Mouse (Mus musculus) erythroblast, embryonic 14.5 days (primary cell): ENCODE measurements around the gene Vav1. TPM values are rescaled to one million over a fixed set of nuclear protein-coding genes. Genes with fewer than 3 reads are reported as not detected.
"Not testable (repeated sequence)": the region's sequence is repeated elsewhere in the genome, so short reads cannot be mapped to it uniquely, and the experiment has no call there.

Experiments
- H3K27me3 ChIP-seq: 2 replicates; pipeline ENCODE4 v1.6.1; 2012; ENCODE audit warnings: inconsistent platforms; ENCODE audit not compliant: control insufficient read depth
- H3K36me3 ChIP-seq: 2 replicates; pipeline ENCODE4 v1.6.1; 2012; ENCODE audit warnings: mild to moderate bottlenecking, inconsistent platforms; ENCODE audit not compliant: control insufficient read depth
- H3K4me1 ChIP-seq: 2 replicates; pipeline ENCODE4 v1.6.1; 2012; ENCODE audit warnings: inconsistent platforms; ENCODE audit not compliant: control insufficient read depth
- H3K4me3 ChIP-seq: replicated peaks from 2 replicates; pipeline ENCODE3; 2012; ENCODE audit warnings: moderate library complexity, mild to moderate bottlenecking, inconsistent platforms
- H3K9me3 ChIP-seq: 2 replicates; pipeline ENCODE4 v1.6.1; 2012; ENCODE audit warnings: low read length, inconsistent platforms, mixed read lengths; ENCODE audit not compliant: control insufficient read depth
- GATA1 ChIP-seq: IDR thresholded peaks from 2 replicates; pipeline ENCODE4 v1.6.1; 2012; ENCODE audit warnings: low read length, inconsistent platforms, mixed read lengths
- TAL1 ChIP-seq: IDR thresholded peaks from 3 replicates; pipeline ENCODE4 v1.6.1; 2012; ENCODE audit warnings: low read length, inconsistent platforms, mixed read lengths
- polyA plus RNA-seq: library from polyadenylated mRNA; stranded (reverse); fragments of >175 nt; gene quantifications from 2 replicates; pipeline ENCODE4 v1.2.3, GENCODE M21; 2012

Vav1 gene
- polyA plus RNA-seq, 1 experiment: 0.18 TPM

DNA sequence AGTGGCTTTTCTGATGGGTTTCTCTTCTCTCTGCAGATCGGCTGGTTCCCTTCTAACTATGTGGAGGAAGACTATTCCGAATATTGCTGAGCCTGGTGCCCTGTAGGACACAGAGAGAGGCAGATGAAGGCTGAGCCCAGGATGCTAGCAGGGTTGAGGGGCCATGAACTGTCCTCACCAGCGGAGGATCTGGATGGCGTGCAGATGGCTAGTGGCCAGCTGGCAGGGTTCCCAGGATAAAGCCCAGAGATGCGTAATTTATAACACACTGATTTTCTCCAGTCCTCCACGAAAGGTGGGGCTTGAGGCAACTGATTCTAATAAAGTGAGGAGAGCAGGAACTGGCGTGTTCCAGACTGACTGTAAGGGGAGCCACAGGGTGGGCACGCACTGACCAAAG lies 48.7 kb downstream of the Vav1 start:
- Histone ChIP-seq H3K4me1 (no peaks in the 10 kb centered on the region), H3K27me3 (no peaks in the 10 kb centered on the region), H3K9me3 (no peaks in the 10 kb centered on the region), H3K4me3 (no peak overlapping the region), H3K36me3 (no peaks in the 10 kb centered on the region)
- TF ChIP-seq TAL1 (no peak), GATA1 (no peak)

DNA sequence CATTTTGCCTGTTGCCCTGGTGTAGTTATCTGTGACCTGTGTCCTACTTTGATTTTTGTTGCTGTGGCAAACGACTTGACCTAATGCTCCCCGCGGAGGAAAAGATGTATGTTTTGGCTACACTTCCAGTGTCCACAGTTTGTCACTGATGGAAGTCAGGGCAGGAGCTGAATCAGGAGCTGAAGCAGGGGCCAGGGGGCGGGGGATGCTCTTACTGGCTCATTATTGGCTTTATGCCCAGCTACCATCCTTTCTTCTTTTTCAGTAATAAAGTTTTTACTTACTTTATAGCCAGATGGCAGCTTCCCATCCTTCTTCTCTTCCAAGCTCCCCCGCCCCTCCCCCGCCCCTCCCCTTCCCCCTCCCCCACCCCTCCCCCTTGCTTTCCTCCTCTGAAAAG lies 50.0 kb downstream of the Vav1 start:
- Histone ChIP-seq H3K4me1 (no peaks in the 10 kb centered on the region), H3K4me3 (no peak overlapping the region), H3K9me3 (no peaks in the 10 kb centered on the region), H3K36me3 (no peaks in the 10 kb centered on the region), H3K27me3 (no peaks in the 10 kb centered on the region)
- TF ChIP-seq GATA1 (no peak), TAL1 (no peak)

- no peaks in the 10 kb centered on the region for H3K27me3 ChIP-seq
- TF ChIP-seq GATA1: no peak
- no peak for TF ChIP-seq TAL1
- H3K4me1 ChIP-seq: peaks cover 7% of the 10 kb centered on the region
Measured at GRCm38 (mm10) chr17:57330993-57331392, 52.1 kb downstream of the Vav1 start.

DNA sequence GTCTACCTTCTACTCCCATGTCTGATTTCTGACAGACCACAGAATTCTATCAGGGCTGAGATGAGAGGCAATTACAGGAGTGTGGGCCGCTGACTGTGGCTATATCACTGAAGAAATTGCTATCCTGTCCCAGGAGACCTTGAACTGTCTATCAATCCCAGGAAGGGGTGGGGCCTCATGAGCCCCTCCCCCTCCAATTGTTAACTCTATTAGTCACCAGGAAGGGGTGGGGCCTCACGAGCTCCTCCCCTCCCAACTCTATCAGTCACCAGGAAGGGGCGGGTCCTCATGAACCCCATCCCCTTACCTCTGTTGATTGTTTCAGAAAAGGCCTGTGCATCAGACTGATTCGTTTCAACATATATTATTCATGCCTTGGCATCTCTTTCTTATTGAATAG lies 53.3 kb downstream of the Vav1 start:
- no peaks in the 10 kb centered on the region for H3K27me3 ChIP-seq
- peaks cover 7% of the 10 kb centered on the region for H3K4me1 ChIP-seq
- H3K9me3 ChIP-seq: no peaks in the 10 kb centered on the region
- no peak overlapping the region for H3K4me3 ChIP-seq
- TF ChIP-seq TAL1: no peak
- TF ChIP-seq GATA1: no peak
- H3K36me3 ChIP-seq: no peaks in the 10 kb centered on the region

More at GRCm38 (mm10) chr17:57330993-57331392, 52.1 kb downstream of the Vav1 start:
- Histone ChIP-seq H3K36me3 (no peaks in the 10 kb centered on the region), H3K9me3 (no peaks in the 10 kb centered on the region), H3K4me3 (no peak overlapping the region)

DNA sequence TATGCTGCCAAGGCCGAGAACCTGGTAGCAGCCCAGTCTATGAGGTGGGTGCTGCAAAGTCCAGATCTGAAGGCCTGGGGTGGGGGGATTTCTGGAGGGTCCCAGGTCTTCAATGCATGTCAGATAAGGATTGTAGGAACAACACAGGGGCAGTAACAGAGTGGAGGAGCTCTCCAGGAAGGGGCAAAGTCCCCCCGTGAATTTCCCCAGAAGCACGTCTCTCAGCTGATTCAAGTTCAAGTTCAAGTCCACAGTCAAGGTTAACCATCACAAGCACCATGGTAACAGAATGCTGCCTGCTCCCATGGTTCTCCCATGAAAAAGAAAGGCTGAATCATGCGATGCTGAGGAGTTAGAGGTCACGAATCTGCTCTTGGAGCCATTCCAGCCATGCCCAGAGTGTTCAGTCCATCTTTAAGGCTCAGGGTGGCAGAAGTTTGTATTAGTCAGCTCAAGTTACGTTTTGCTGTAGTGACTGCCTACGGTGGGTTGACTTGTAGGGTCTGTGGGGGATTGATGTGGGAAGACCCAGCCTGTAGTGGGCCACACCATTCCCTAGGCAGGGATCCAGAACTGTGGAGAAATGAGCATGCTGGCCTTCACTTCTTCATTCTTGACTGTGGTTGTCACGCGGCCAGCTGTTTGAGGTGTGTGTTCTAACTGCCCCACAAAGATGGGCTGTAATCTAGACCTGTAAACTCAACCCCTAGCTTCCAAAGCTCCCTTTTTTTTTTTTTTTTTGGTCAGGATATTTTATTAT lies 55.3 kb downstream of the Vav1 start:
- Histone ChIP-seq H3K9me3 (no peaks in the 10 kb centered on the region), H3K4me1 (peaks cover 7% of the 10 kb centered on the region), H3K36me3 (no peaks in the 10 kb centered on the region), H3K27me3 (no peaks in the 10 kb centered on the region), H3K4me3 (no peak overlapping the region)
- no peak for TF ChIP-seq TAL1
- TF ChIP-seq GATA1: no peak

DNA sequence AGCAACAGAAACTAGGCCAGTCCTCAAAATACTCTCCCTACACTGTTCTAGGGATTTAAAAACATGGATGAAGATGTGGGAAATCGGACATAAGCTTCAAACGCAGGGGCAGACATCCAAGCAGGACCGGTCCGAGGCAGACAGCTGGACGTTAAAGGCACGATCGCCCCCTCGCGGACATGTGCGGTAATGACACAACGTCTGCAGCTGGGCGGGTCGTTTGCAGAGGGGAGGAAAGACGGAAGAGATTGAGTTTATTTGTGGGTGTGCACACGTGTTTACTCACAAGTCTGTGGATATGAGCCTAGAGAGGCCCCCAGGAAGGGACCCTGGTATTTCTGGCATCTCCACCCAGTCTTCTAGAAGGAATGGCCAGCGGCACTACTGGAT lies 55.9 kb downstream of the Vav1 start:
- H3K27me3 ChIP-seq: no peaks in the 10 kb centered on the region
- H3K9me3 ChIP-seq: no peaks in the 10 kb centered on the region
- no peaks in the 10 kb centered on the region for H3K36me3 ChIP-seq
- H3K4me3 ChIP-seq: no peak overlapping the region
- H3K4me1 ChIP-seq: peaks cover 7% of the 10 kb centered on the region
- no peak for TF ChIP-seq GATA1
- no peak for TF ChIP-seq TAL1

DNA sequence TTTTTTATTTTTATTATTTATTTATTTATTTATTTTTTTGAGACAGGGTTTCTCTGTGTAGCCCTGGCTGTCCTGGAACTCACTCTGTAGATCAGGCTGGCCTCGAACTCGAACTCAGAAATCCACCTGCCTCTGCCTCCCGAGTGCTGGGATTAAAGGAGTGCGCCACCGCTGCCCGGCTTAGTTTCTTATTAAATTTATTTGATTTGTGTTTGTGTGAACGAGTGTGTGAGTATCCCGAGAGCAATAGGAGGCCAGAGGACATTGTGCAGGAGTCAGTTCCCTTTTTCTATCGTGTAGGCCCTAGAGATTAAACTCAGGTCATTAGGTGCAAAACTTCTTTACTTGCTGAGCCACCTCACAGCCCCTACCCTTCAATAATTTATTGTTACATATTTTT lies 56.3 kb downstream of the Vav1 start:
- H3K36me3 ChIP-seq, H3K27me3 ChIP-seq, H3K4me3 ChIP-seq, H3K9me3 ChIP-seq, H3K4me1 ChIP-seq: not testable (repeated sequence)

DNA sequence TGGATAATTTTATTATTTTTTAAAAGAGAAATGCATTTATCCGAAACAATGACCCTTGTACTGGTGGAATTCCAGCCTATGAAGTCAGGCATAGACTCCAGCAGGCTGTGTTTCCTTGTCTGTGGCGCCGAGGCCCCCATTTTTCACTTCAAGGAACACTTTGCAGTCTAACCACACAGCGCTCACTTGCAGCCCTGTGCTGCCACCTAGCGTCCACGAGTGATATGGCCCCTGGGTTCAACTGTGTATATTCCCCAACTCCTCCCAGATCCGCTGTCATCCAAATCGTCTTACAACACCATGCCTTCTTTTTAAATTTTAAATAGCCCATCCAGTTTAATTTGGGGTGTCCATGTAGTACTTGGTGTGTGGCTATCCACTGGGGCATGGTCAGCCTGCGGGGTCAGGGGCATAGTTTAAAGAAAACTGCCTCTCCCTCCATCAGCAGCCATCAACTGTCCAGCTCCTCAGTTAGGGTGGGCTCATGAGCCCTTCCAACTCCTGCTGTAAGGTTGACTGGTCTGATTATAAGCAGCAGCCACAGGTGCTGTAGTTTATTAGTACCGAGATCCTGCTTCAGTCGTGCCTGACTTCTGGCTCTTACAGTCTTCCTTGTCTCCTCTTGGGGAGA lies 56.9 kb downstream of the Vav1 start:
- TF ChIP-seq GATA1 (no peak), TAL1 (no peak)

GRCm38 (mm10) chr17:57337996-57338395 lies 59.1 kb downstream of the Vav1 start:
- Histone ChIP-seq H3K4me3 (no peak overlapping the region), H3K27me3 (no peaks in the 10 kb centered on the region), H3K9me3 (no peaks in the 10 kb centered on the region), H3K4me1 (peaks cover 7% of the 10 kb centered on the region), H3K36me3 (no peaks in the 10 kb centered on the region)
- TF ChIP-seq GATA1: no peak
- TF ChIP-seq TAL1: no peak

More for the DNA sequence above, 56.9 kb downstream of the Vav1 start:
- Histone ChIP-seq H3K4me1 (peaks cover 7% of the 10 kb centered on the region), H3K9me3 (no peaks in the 10 kb centered on the region), H3K4me3 (no peak overlapping the region), H3K36me3 (no peaks in the 10 kb centered on the region), H3K27me3 (no peaks in the 10 kb centered on the region)

- peaks cover 5% of the 10 kb centered on the region for H3K4me1 ChIP-seq
- no peaks in the 10 kb centered on the region for H3K9me3 ChIP-seq
- TF ChIP-seq GATA1: no peak
- no peak overlapping the region for H3K4me3 ChIP-seq
- no peaks in the 10 kb centered on the region for H3K36me3 ChIP-seq
- H3K27me3 ChIP-seq: no peaks in the 10 kb centered on the region
Measured at GRCm38 (mm10) chr17:57339298-57339697, 60.4 kb downstream of the Vav1 start.
